Mouse (Mus musculus) spleen, postnatal 10 days (tissue): ENCODE measurements around the gene Tram2.
A peak's percentile ranks its signal among the peaks of the same experiment; 100 is the strongest.

Source experiments
- DNase-seq, 2 experiments: peaks; one replicate each; pipeline ENCODE4 v3.0.0; 2021 to 2022; ENCODE audit warnings: low spot score in 2 of 2

The Tram2 gene

DNA sequence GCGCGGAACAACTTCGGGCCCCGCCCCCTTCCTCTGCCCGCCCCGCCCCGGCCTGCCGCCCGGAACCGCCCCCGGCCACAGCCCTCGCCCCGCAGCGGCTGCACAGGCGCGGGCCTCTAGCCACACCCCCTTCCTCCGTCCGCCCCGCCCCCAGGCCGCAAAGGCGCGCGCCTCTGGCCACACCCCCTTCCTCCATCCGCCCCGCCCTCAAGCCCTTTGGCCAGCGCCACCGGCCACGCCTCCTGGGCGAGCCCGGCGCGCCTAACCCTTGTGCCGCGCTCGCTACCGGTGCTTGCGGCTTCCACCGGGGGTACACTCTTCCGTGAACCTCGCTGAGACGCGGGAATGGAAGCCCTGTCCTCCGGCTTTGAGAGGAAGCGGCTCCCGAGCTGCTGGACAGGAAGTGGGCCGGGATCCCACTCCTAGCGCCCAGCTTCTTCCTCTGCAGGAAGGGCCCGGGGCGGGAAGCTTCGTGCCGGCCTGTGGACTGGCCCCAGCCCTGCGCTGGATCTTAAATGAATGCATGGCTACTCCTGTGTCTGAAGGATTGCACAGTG lies at the start of gene Tram2:
Gene Tram2 (minus strand): TSS at position 13 of the 557 bp plus-strand sequence.
- DNase-seq = peak; percentile 91 to 96

DNA sequence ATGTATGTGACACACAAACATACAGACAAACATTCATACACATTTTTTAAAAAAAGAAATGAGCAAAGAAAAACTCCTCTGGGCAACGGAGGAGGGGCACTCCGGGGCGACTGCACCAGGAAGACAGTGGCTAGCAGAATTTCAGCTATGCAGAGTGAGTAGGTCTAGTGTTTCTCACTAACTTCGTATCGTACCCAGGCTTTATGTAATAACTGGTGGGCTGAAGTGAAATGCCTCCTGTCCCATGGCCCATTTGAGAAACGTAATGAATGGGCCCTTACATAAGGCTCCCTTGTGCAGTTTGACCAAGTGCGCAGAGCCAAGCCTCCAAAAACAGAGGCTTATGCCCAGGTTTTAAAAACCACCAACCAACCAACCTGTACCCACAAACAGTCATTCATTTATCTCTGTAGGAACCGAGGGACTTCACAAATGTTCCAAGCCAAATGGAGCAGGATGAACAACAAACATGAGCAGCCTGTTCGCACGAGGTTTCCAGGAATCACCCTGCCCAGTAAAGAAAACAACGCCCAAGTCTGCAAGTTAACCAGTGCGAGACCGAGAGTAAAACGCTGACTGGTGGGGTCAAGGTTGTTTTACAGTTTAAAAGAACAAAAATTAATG lies 45.8 kb upstream of the Tram2 start:
- DNase-seq = no peak

GRCm38 (mm10) chr1:21103784-21104183 lies 24.8 kb upstream of the Tram2 start:
- no peak for DNase-seq

DNA sequence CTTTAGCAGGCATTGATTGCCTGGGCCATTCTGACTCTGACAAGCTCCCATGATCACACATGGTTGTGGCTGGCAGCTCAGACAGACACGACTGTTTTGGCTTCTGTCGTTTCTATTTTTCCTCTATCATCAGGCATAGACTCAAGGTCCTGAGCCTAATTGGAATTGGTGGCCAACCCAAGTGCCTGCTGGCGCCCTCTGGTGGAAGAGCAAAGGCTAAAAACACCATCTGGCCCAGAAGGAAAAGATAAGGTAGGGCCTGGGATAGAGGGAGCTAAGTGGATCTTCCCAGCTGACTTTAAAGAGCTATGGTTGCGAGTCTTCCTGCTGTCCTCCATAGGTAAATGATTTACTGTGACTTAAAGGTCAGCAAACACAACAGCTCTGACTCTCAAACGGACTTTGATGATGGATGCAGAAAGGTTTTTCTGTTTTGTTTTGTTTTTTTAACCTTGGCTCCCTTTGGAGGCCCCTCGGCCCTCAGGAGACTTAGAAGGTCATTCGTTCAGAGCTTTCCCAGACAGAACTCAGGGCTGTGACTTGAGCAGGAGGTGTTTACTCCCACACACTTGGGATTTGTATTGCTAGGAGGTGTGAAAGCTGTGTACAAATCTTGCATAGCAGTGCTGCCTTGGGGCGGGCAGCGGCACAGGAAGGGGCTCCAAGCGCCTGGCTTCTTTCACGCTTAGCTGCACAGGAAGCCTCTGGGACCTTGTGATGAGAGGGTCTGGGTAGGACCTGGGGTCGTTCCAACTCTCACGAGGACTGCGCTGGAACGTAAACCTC lies 22.4 kb upstream of the Tram2 start:
- DNase-seq = peak; percentile 20 to 76

GRCm38 (mm10) chr1:21100726-21101125 lies 21.7 kb upstream of the Tram2 start:
- DNase-seq = no peak

DNA sequence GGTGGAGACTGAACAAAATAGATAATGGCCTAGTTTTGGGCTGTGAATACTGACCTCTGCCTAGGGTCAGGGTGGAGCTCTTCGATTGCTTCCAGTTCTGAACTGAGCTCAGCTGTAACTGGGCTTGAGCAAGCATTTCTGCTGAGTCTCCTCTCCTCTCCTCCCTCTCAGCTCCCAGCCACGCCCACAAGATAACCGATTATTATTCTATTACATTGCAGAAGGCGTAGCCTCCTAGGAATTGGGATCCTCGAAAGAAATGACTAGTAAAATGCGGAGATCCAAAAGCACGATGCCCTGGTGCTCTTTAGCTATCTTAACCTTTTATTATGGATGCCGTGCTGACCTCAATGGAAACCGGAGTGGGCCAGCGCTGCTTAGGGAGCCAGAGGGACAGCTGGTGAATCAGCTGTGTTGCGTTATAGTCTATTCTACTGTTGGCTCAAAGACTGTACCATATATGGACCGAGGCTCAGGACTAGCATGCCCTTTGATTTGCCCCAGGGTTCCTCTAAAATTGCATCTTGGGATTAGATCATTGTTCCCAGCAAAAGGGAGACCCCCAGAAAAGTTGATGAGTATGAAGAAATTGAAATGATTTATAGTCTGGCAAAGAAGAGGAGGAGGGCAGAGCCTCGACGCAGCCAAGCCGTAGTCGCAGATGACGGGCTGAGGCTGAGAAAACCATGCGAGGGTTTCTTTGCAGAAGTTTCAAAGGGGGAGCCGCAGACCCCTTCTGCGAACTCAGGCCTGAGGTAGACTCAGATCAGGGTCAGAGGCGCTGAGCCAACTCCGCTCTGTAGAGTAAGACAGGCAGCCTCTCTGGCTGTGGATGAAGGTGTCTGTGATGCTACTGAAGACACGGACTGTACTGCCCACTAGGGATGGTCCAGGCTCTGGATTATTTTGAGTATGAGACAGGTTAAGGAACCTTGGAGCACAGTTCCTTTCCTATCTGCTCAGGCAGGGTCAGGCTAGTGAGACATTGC lies 18.3 kb upstream of the Tram2 start:
- DNase-seq = no peak

DNA sequence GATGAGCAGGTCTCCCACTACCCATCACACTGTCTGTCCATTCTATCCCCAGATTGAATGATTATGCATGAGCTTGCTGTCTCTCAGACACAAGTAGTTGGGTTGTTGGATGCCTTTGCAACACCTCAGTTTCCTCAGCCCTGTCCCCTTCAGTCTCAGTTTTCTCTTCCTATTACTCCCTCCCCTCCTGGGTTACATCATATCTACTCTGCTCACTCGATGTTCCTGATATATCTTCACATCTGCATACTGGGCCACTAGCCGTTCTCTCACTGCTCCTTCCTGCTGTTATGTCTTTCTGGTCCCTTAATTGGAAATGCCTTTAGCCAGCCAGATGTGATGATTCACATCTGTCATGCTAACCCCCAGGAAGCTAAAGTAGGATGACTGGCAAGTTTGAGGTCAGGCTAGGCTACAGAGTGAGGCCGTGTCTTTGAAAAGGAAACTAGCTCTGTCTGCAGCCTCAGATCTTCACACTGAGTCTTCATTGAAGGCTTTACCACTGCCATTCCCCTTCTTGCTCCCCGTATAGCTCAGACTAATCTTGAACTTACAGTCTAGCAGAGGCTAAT lies 15.7 kb upstream of the Tram2 start:
- DNase-seq = no peak

GRCm38 (mm10) chr1:21089661-21090117 lies 10.7 kb upstream of the Tram2 start:
- no peak for DNase-seq

- no peak for DNase-seq
Observed at GRCm38 (mm10) chr1:21086291-21086690, 7.3 kb upstream of the Tram2 start.

- DNase-seq = no peak
Observed at GRCm38 (mm10) chr1:21084661-21085060, 5.6 kb upstream of the Tram2 start.

DNA sequence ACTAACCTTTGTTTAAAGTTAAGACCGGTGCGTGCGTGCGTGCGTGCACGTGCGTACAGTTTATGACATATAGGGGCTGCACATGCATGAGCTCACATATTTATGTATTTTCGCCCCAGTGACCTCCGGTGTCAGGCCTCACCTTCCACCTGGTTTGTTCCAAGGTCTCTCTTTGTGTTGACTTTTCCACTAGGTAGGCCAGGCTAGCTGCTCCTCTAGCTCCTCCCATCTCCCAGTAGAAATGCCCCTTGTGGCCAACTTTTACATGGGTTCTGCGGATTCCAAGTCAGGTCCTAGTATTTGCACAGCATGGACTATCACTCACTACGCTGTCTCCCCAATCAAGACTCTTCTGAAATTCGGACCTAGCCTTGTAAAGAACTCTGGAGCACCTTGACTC lies 1.3 kb upstream of the Tram2 start:
- DNase-seq = no peak

- peak in 1 of 2 experiments; percentile 16 for DNase-seq
Observed at GRCm38 (mm10) chr1:21078481-21079214, 381 bp downstream of the Tram2 start.

DNA sequence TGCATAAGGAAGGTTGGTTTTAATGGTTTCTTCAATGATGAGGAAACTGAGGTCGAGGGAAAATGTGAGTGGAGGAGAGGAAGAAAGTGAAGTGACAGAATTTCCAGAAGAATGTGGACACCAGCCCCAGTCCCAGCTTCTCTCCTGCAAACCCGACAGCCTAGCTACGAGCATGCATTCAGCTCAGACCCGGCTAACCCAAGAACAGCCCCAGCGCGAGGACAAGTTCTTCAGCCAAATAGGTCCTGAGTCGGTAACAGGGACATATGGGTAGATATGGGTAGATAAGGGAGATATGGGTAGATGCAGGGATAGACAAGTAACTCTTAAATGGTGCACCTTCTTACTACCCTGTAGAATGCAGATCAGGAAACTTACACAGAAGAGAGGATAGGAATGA lies 1.4 kb downstream of the Tram2 start:
- DNase-seq = no peak

DNA sequence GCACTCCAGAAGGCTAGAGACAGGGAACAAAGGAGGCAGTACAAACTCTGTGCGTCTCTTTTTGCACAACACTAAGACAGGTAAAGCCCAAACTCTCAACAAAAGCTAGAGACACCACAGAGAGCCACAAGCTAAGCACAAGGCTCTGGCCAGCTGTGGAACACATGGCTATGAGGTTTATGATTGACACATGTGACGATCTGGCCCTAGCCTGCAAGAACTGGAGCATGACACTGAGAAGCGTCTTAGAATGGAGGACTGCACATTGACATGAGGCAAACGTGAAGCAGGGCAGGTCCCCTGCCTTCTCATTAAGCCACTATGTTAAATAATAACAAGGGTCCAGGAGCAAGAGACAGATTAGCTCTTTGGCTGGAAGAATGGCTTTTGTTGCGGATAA lies 1.8 kb downstream of the Tram2 start:
- DNase-seq = no peak

- no peak for DNase-seq
Observed at GRCm38 (mm10) chr1:21075986-21076495, 3.0 kb downstream of the Tram2 start.

GRCm38 (mm10) chr1:21074231-21074630 lies 4.8 kb downstream of the Tram2 start:
- no peak for DNase-seq

GRCm38 (mm10) chr1:21072875-21073444 lies 6.1 kb downstream of the Tram2 start:
- DNase-seq = no peak

DNA sequence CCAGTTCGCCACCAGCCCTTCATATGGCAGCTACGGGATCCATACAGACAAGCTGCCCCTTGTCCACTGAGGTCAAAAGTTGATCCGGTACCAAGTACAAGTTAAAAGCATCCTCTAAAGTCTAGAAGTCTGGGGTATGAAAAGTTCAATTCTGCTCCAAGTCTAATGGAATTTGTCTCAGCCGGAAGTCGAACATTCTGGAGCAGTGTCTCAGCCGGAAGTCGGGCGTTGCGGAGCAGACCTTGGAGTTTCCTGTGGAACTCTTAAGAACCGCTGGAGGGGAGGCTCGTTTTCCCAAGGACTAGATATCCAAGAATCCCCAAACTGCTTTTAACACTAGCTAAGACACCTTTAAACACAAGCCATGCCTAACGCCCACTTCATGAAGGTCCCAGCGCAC lies 8.4 kb downstream of the Tram2 start:
- DNase-seq = no peak

DNA sequence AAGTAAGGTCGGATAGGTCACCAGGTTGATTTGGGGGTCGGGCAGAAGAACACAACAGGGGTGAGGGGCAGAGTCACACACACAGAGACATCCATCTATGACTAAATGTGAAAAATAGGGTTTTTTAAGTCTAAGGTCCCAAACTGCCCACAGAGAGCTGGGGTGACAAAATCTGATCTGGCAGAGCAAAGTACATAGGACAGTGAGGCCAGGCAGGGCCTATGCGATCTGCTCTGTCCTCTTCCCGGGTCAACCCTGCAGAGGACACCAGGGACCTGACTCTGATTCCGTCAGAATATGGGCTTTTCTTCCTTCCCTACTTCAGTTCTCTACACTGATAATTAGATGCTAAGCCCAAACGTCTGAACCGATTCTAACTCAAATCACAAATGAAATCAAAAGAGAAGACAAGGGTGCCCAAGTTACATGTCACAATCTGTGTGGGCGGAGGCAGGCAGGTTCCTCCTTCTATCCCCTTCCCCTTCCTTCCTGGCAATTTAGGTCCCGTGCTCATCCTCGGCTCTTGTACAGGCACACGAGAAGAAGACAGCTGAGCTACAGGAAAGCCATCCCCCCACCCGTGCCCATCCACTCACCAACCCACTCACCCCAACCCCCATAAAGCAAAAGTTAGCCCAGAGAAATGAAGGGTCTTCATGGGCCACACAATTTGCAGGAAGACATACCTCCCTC lies 9.1 kb downstream of the Tram2 start:
- no peak for DNase-seq

- no peak for DNase-seq
Observed at GRCm38 (mm10) chr1:21068491-21068890, 10.5 kb downstream of the Tram2 start.
